Mouse (Mus musculus) CD8-positive naive resting alpha-beta T cell, adult 2 months (primary cell): ENCODE measurements around the gene Slco1a1.
"Not testable (repeated sequence)": the region's sequence is repeated elsewhere in the genome, so short reads cannot be mapped to it uniquely, and the experiment has no call there.

Experiments
- DNase-seq, 2 experiments: peaks; one replicate each; pipeline ENCODE4 v3.0.0; 2022; ENCODE audit warnings: low read depth in 2 of 2, low spot score in 2 of 2

Slco1a1 gene

DNA sequence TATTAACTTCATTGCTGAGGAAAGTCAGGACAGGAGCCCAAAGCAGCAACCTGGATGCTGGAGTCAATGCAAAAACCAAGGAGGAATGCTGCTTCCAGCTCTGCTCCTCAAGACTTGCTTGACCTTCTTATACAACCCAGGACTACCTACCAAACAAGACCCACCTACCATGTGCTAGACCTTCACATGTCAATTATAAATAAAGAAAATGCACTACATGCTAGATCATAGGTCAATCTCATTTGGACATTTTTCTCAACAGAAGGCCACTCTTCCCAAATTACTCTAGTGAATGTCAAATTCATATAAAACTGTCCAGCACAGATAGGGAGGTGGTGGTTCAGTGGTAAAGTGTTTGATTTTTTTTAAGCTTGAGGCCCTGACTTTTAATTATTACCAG, at the start of gene Slco1a1:
Slco1a1 (minus strand) TSS at position 101 of the 400 bp plus-strand sequence.
- DNase-seq: no peak

GRCm38 (mm10) chr6:141986772-141987171, 40.0 kb upstream of the Slco1a1 start:
- no peak for DNase-seq

DNA sequence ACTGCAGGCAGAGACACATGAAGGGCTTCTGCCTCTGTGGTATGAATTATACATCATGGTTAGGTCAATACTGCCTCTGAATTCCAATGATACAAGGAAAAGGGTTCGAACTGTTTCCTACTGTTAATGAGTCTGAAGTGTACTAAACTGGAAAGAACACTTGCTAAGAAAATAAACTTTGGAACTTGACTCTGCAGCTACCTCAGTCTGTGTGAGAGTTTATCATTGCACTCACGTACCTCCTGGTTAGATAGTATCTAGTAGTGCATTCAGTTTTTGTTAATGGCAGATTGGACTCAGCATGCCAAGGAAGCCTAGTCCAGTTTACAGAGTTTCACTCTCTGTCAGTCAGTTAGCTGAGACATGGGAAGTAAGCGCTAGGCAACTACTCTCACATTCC, 37.9 kb upstream of the Slco1a1 start:
- no peak for DNase-seq

- no peak for DNase-seq
Measured at GRCm38 (mm10) chr6:141962420-141962819, 15.7 kb upstream of the Slco1a1 start.

GRCm38 (mm10) chr6:141961861-141962260, 15.1 kb upstream of the Slco1a1 start:
- DNase-seq: no peak

DNA sequence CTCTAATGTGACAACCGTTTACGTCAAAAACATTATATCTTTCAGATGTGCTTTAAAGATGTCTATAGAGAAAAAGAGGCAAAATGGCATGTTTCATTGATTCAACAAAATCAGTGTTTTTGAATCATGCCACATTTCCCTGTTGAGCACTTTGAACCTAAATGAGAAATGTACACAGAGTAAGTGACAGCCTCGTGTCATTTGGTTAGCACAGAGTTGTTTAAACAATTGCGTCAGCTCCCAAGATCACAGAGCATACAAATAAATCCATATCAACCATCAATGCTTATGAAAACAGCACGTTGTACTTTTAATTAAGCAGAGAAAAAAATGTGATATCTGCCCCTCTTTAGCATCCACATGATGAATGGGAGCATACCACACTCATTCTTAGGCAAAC, 13.7 kb upstream of the Slco1a1 start:
- no peak for DNase-seq

- DNase-seq: no peak
Measured at GRCm38 (mm10) chr6:141940451-141940850, 6.3 kb downstream of the Slco1a1 start.

GRCm38 (mm10) chr6:141898197-141898596, 48.6 kb downstream of the Slco1a1 start:
- DNase-seq: no peak

- DNase-seq: no peak
Measured at GRCm38 (mm10) chr6:141889723-141890122, 57.0 kb downstream of the Slco1a1 start.

DNA sequence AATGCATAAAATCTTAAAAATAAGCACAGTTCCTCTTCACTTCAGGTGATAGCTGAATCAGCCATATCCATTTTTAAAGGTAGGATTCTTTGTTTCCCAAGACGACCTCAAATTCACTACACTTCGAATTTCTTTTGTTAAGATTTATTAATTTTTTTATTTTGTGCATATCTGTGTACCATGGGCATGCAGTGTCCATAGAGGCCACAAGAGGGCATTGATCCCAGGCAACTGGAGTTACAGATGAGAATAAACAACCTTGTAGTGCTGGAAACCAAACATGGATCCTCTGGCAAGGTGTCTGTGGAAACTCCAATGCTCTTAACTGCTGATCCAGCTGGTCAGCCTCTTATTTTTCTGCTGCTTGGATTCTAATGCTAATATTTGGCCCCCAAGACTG, 58.5 kb downstream of the Slco1a1 start:
- no peak for DNase-seq

DNA sequence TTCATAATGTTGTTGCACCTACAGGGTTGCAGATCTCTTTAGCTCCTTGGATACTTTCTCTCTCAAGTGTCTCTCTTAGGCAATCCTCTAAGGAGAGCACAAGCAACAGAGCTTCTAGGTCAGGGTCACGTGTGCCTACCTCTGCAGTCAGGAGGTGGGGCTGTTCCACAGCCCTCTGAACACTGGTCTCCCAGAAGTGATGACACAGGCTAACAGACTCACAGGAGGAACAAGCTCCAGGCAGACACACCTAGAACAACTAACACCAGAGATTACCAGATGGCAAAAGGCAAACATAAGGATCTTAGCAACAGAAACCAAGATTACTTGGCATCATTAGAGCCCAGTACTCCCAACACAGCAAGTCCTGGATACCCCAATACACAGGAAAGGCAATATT, 64.2 kb downstream of the Slco1a1 start:
- no peak for DNase-seq

GRCm38 (mm10) chr6:141875742-141876141, 71.0 kb downstream of the Slco1a1 start:
- DNase-seq: not testable (repeated sequence)

- no peak for DNase-seq
Measured at GRCm38 (mm10) chr6:141871711-141872110, 75.1 kb downstream of the Slco1a1 start.

GRCm38 (mm10) chr6:141868735-141869134, 78.0 kb downstream of the Slco1a1 start:
- DNase-seq: no peak

- no peak for DNase-seq
Measured at GRCm38 (mm10) chr6:141866026-141866425, 80.7 kb downstream of the Slco1a1 start.

GRCm38 (mm10) chr6:141857735-141858531, 88.8 kb downstream of the Slco1a1 start:
- DNase-seq: no peak
